Mouse (Mus musculus) cerebellum, adult 2 months (tissue): ENCODE data around the gene Mbnl1.

Experiments
- CTCF ChIP-seq: fragments of 200-500 bp; IDR thresholded peaks from 2 replicates; pipeline ENCODE4 v1.5.1; 2011; ENCODE audit warnings: low read depth, mild to moderate bottlenecking, control low read depth, low read length, moderate library complexity, borderline replicate concordance; ENCODE audit not compliant: insufficient read depth
- POLR2A ChIP-seq: fragments of 200-500 bp; IDR thresholded peaks from 2 replicates; pipeline ENCODE4 v1.6.1; 2011; ENCODE audit warnings: low read length, control low read depth, borderline replicate concordance; ENCODE audit not compliant: insufficient read depth

- TF ChIP-seq CTCF (no peak), POLR2A (no peak)
Measured at GRCm38 (mm10) chr3:60632796-60633466, 160.3 kb downstream of the Mbnl1 start.
